Mouse (Mus musculus) limb, embryonic 13.5 days (tissue): ENCODE measurements around the gene Tsen34. TPM values are rescaled to one million over a fixed set of nuclear protein-coding genes. Genes with fewer than 3 reads are reported as not detected.
"Not testable (repeated sequence)": the region's sequence is repeated elsewhere in the genome, so short reads cannot be mapped to it uniquely, and the experiment has no call there.

Experiments
- ATAC-seq: fragments of 200-750 bp; cut with Nextera tagmentation; 2 replicates; pipeline ENCODE4 v1.8.0; 2017; ENCODE audit warnings: low read depth, moderate number of reproducible peaks, moderate TSS enrichment; ENCODE audit not compliant: low FRiP score
- H3K27ac ChIP-seq: fragments of 300-500 bp; sonication (generic); 2 replicates; pipeline ENCODE4 v1.5.1; 2015; ENCODE audit warnings: inconsistent platforms, mild to moderate bottlenecking, moderate library complexity
- H3K27me3 ChIP-seq: fragments of 300-500 bp; sonication (generic); 2 replicates; pipeline ENCODE4 v1.6.1; 2015; ENCODE audit warnings: mild to moderate bottlenecking, inconsistent platforms
- H3K36me3 ChIP-seq: fragments of 300-500 bp; sonication (generic); 2 replicates; pipeline ENCODE4 v1.6.1; 2015; ENCODE audit warnings: inconsistent platforms, mild to moderate bottlenecking, moderate library complexity
- H3K4me1 ChIP-seq: fragments of 300-500 bp; sonication (generic); 2 replicates; pipeline ENCODE4 v1.6.1; 2015; ENCODE audit warnings: inconsistent platforms
- H3K4me2 ChIP-seq: fragments of 300-500 bp; sonication (generic); replicated peaks from 2 replicates; pipeline ENCODE4 v1.6.1; 2015; ENCODE audit warnings: inconsistent platforms, mild to moderate bottlenecking, moderate library complexity
- H3K4me3 ChIP-seq: fragments of 300-500 bp; sonication (generic); 2 replicates; pipeline ENCODE4 v1.5.1; 2015; ENCODE audit warnings: moderate library complexity, mild to moderate bottlenecking, inconsistent platforms
- H3K9ac ChIP-seq: fragments of 300-500 bp; sonication (generic); 2 replicates; pipeline ENCODE4 v1.6.1; 2015; ENCODE audit warnings: mild to moderate bottlenecking, inconsistent platforms
- H3K9me3 ChIP-seq: fragments of 300-500 bp; sonication (generic); 2 replicates; pipeline ENCODE4 v1.6.1; 2016; ENCODE audit warnings: inconsistent platforms
- WGBS: fragments of 180-500 bp; shearing (Covaris S2); methylation state at CpG from one replicate; pipeline ENCODE4 v1.1.7; 2015; 5-methylcytosine and 5-hydroxymethylcytosine counted together
- microRNA-seq: library from miRNA; unstranded; fragments of <30 nt; microRNA quantifications from one replicate; pipeline ENCODE4, GENCODE M21; 2016
- polyA plus RNA-seq: library from polyadenylated mRNA; unstranded; fragments of >200 nt; fragmentation: Nextera tagmentation; extraction: Ambion mirVana; gene quantifications from 2 replicates; pipeline ENCODE4 v1.2.1, GENCODE M21; 2015

The Tsen34 gene
- polyA plus RNA-seq, 1 experiment from 2014 or later, result 268 TPM

DNA sequence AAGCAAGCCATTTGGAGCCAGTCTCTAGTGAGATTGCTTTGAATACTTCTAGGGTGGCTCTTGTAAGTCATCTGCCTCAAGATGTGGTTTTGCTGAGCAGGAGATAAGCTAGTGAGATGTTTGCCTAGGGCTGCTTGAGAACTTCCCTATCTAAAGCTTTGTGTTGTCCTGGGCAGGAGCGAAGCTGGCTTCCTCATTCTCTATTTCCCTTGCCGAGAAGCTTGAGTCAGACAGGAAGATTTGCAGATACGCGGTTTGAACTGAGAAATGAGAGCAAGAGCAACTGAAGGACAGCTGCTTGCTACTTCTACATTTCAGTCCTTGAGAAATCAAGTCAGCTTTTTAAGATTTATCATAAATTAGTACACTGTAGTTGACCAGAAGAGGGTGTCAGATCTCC lies 14.4 kb downstream of the Tsen34 start:
- Histone ChIP-seq H3K27me3 (no peaks in the 10 kb centered on the region), H3K9me3 (no peaks in the 10 kb centered on the region), H3K27ac (no peak overlapping the region), H3K4me1 (peaks cover 14% of the 10 kb centered on the region), H3K4me2 (peak overlapping the region; percentile 96), H3K9ac (peak overlapping the region; percentile 39; the same call in 1 of the 2 replicates), H3K4me3 (no peak overlapping the region), H3K36me3 (peaks cover 30% of the 10 kb centered on the region)
- no peak for ATAC-seq
- WGBS, result 74% methylated on average over 4 of the region's 4 CpGs

DNA sequence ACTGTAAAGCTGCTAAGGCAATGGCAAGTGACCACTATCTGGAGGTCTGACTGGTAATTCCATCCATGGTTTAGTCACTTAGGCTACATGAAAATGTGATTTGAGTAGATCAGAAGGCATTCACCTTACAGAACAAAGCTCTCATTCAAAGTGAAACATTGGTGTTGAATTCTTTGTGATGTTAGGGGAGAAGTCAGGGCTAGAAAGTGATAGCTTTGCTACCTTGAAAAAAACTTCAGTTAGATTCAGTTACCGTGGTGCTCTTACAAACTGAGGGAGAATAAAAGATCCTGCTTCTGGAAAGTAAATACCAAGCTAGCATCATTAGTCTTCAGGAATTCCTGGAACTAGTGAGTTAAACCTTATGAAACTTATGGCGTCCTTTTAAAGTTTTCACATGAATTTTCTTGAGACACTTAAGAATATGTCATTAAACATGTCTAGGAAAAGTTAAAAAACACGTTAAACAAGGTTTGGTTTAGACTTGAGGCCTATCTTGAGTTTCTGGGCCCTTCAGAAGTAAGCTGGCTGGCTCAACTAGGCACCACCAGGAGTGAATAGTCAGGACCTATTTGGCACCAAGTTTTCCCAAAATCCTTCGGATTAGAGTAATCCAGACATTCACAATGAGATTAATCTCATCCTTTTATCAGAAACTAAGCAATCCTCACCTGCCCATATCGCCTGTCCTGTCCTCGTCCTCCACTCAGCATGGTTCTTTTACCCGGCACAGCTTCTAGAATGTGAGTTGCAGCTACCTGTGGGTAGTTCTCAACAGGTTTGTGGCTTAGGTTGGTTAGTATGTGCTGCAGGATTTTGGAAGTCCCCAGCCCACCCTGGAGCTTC lies 15.1 kb downstream of the Tsen34 start:
- no peak for ATAC-seq
- WGBS, result 28% methylated on average over 7 of the region's 7 CpGs
- no peaks in the 10 kb centered on the region for H3K9me3 ChIP-seq
- H3K4me3 ChIP-seq, result no peak overlapping the region
- no peak overlapping the region for H3K9ac ChIP-seq
- H3K27me3 ChIP-seq, result no peaks in the 10 kb centered on the region
- no peak overlapping the region for H3K4me2 ChIP-seq
- H3K36me3 ChIP-seq, result peaks cover 30% of the 10 kb centered on the region
- H3K27ac ChIP-seq, result no peak overlapping the region
- H3K4me1 ChIP-seq, result peaks cover 14% of the 10 kb centered on the region

DNA sequence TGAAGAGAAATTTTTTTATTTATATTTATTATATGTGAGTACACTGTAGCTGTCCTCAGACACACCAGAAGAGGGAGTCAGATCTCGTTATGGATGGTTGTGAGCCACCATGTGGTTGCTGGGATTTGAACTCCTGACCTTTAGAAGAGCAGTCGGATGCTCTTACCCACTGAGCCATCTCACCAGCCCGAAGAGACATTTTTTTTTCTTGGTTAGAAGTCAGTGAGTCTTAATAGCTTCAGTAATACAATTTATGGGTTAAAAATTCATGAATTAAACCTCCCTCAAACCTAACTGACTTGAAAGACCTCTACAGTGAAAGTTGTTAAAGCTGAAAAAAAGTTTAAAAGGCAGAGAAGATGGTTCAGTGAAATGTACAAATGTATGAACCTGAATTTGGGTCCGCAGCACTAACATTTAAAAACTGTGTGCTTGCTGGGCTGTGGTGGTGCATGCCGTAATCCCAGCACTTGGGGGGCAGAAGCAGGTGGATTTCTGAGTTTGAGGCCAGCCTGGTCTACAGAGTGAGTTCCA lies 15.9 kb downstream of the Tsen34 start:
- H3K27me3 ChIP-seq, H3K9me3 ChIP-seq, H3K27ac ChIP-seq, H3K4me2 ChIP-seq, H3K4me3 ChIP-seq, ATAC-seq, H3K9ac ChIP-seq: not testable (repeated sequence)
- Histone ChIP-seq H3K36me3 (peaks cover 30% of the 10 kb centered on the region), H3K4me1 (peaks cover 14% of the 10 kb centered on the region)
- WGBS, result 30% methylated on average over 5 of the region's 5 CpGs

DNA sequence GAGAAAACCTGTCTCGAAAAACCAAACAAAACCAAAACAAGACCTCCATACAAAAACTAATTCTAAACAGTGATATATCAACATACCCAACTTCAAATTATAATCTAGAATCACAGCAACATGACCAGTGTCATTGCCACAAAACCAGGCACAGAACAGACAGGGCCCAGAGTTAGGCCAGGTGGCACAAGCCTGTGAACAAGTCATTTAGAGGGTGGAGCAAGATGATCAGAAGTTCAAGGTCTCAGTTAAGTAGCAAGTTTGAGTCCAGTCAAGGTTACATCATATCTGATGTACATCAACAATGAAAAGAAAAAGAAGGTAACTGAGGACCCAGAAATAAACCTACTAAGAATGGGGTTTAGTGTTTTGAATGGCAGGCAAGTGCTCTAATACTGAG lies 16.3 kb downstream of the Tsen34 start:
- Histone ChIP-seq H3K4me2 (no peak overlapping the region), H3K4me3 (no peak overlapping the region), H3K36me3 (peaks cover 30% of the 10 kb centered on the region), H3K9ac (no peak overlapping the region), H3K4me1 (peaks cover 14% of the 10 kb centered on the region), H3K27ac (no peak overlapping the region), H3K27me3 (no peaks in the 10 kb centered on the region), H3K9me3 (no peaks in the 10 kb centered on the region)
- no peak for ATAC-seq
- 76% methylated on average over 1 of the region's 1 CpGs for WGBS

DNA sequence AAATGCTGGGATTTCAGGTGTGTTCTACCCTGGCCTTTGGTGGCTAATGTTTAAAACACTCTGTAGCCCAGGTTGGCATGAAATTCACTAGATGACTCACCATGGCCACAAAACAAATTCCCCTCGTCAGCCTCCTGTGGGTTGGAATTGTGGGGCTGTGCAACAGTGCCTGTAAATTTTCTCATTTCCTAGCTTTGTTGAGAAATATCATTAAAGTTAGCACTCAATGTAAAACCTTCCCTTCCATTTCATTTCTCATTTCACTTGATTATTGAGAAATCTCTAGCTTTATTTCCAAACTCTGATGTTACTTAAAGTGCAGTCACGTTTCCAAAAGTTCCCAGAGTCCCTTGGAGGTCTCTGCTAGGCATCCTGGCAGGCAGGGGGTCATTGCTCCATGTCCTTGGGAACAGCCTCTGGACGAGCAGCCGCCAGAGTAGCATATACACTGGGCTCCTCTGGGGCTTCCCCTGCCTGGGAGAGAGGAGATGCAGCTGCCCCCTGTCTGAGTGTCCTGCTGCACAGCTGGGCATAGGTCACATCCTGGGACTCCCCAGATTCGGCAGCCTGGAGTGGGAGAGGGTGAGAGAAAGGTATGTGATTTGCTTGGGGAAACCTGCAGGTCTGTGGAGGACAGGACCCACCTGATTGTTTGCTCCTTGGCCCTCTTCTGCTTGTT lies 19.7 kb downstream of the Tsen34 start:
- no peak overlapping the region for H3K4me3 ChIP-seq
- H3K9me3 ChIP-seq, result no peaks in the 10 kb centered on the region
- ATAC-seq, result no peak
- no peaks in the 10 kb centered on the region for H3K27me3 ChIP-seq
- H3K4me2 ChIP-seq, result no peak overlapping the region
- H3K27ac ChIP-seq, result no peak overlapping the region
- no peak overlapping the region for H3K9ac ChIP-seq
- WGBS, result 34% methylated on average over 5 of the region's 5 CpGs
- H3K4me1 ChIP-seq, result no peaks in the 10 kb centered on the region
- peaks cover 9% of the 10 kb centered on the region for H3K36me3 ChIP-seq

DNA sequence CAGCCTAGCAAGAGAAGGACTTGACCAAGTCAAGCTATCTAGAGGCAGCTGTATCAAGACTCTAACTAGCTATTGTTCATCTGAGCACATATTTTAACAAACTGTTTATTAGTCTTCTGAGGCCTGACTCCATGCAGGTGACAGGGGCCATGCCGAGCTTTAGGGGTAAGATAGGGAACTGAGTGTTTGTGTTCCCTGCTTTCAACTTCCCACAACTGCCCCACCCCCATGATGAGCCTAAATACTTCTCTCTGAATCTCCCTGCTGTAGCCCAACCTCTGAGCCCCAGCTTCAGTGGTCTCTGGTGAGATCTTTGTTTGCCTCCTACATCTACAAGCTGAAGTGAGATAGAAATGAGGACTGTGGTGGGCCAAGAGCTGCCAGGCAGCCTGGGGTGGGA lies 22.6 kb downstream of the Tsen34 start:
- no peak for ATAC-seq
- no peak overlapping the region for H3K9ac ChIP-seq
- H3K9me3 ChIP-seq, result no peaks in the 10 kb centered on the region
- H3K36me3 ChIP-seq, result no peaks in the 10 kb centered on the region
- no peaks in the 10 kb centered on the region for H3K27me3 ChIP-seq
- H3K27ac ChIP-seq, result no peak overlapping the region
- H3K4me3 ChIP-seq, result no peak overlapping the region
- H3K4me2 ChIP-seq, result no peak overlapping the region
- WGBS, result 56% methylated on average over 1 of the region's 1 CpGs
- H3K4me1 ChIP-seq, result no peaks in the 10 kb centered on the region

DNA sequence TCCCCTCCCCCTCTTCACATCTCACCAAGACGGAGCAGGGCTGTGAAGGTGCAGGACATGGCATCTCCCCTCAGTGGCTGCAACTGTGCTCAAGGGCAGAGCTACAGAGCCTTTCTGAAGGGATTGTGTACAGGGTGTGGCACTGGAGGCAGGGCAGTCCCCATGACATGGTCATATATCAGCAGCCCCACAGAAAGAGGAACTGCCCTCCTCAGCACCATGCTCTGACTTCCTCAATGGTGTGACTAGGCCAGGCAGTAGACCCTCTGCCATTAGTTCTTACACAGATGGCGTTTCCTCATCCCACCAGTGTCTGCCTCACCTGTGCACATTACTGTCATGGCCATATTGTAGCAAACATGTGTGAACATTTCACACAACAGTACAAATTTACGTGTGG lies 27.6 kb downstream of the Tsen34 start, which contains the start of gene Pirb:
Pirb (minus strand) TSS at position 124 of the 400 bp plus-strand sequence.
- not testable (repeated sequence) for H3K27ac ChIP-seq, H3K9ac ChIP-seq, ATAC-seq, H3K36me3 ChIP-seq, H3K4me1 ChIP-seq, H3K4me2 ChIP-seq, H3K9me3 ChIP-seq, H3K4me3 ChIP-seq, H3K27me3 ChIP-seq
- WGBS, result 11% methylated on average over 1 of the region's 3 CpGs

DNA sequence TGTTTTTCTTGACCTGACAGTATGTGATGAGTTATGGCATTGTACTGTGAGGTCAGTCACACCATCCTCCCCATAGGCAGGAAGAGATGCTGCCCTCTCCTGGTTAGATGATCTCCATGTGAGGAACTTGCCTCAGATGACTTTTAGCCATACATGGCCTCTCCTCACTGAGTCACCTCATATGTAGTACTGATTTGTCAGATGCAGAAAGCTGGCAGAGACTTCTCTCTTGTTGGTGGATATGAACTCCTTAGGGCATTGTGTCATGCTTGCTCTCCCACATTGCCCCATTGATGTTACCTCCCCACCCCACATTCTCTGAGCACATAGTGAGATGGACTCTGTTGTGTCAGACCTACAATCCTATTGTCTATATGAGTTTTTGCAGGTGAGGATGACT lies 32.8 kb downstream of the Tsen34 start:
- H3K27ac ChIP-seq, H3K4me2 ChIP-seq, H3K4me3 ChIP-seq, H3K4me1 ChIP-seq, H3K36me3 ChIP-seq, H3K9me3 ChIP-seq, H3K27me3 ChIP-seq, ATAC-seq, H3K9ac ChIP-seq: not testable (repeated sequence)

DNA sequence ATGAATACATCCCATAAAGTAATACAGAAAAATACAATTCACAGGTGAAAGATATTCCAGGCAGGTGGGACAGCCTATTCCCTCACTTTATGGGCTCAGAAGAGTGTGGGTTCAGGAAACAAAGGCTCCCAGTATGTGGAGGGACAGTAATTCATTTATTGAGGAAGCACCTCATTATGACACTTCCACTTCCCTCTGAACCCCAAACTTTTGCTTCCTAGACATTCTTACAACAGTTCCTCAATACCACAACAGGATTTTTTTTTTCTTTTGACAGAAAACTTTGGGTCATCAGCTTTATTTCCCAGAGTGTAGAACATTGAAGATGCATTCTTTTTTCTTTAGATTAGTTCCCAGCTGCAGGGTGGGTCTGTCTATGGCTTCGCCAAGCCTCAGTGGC lies 40.0 kb downstream of the Tsen34 start:
- no CpG with 5 or more reads among the region's 1 CpGs for WGBS
- H3K27me3 ChIP-seq, result not testable (repeated sequence)

More for the DNA sequence above, 40.0 kb downstream of the Tsen34 start:
- H3K9ac ChIP-seq, H3K9me3 ChIP-seq, H3K4me2 ChIP-seq, H3K36me3 ChIP-seq, H3K4me1 ChIP-seq, H3K27ac ChIP-seq, H3K4me3 ChIP-seq, ATAC-seq: not testable (repeated sequence)

Small RNAs within 50 kb of the gene (microRNA-seq; reads per million reads assigned to microRNA genes)
- gene Mir3572, result 2.4 reads per million, percentile 8 among the genes with 10 or more reads in this experiment

Other genes with a start within 250 kb of the Tsen34 start
- 0.29 TPM in 1 of 2 replicates, not detected in the other for gene Tarm1, start 190.2 kb upstream of the Tsen34 start, polyA plus RNA-seq
- gene Oscar, start 76.7 kb upstream of the Tsen34 start, polyA plus RNA-seq, result 0.08 and 0.14 TPM in 2 replicates
- gene Ndufa3, start 75.5 kb upstream of the Tsen34 start, polyA plus RNA-seq, result 435 and 440 TPM in 2 replicates
- gene Tfpt, start 62.9 kb upstream of the Tsen34 start, polyA plus RNA-seq, result 29.5 and 29.8 TPM in 2 replicates
- 121 and 124 TPM in 2 replicates for gene Prpf31, start 62.9 kb upstream of the Tsen34 start, polyA plus RNA-seq
- gene Cnot3, start 47.6 kb upstream of the Tsen34 start, polyA plus RNA-seq, result 63.7 and 66.8 TPM in 2 replicates
- gene Leng1, start 27.0 kb upstream of the Tsen34 start, polyA plus RNA-seq, result 19.0 and 20.3 TPM in 2 replicates
- 5.7 and 6.2 TPM in 2 replicates for gene Tmc4, start 15.3 kb upstream of the Tsen34 start, polyA plus RNA-seq
- gene Mboat7, start 660 bp downstream of the Tsen34 start, polyA plus RNA-seq, result 64.4 and 67.6 TPM in 2 replicates
- gene Rps9, start 11.1 kb downstream of the Tsen34 start, polyA plus RNA-seq, result 1,498 and 1,524 TPM in 2 replicates
- gene Pirb, start 27.5 kb downstream of the Tsen34 start, polyA plus RNA-seq, result 0.37 and 0.46 TPM in 2 replicates
- gene Gm15448, start 132.8 kb downstream of the Tsen34 start, polyA plus RNA-seq, result not detected in 2 replicates
- gene Pira2, start 152.2 kb downstream of the Tsen34 start, polyA plus RNA-seq, result 0.08 and 0.14 TPM in 2 replicates
- not detected in 2 replicates for gene Gm14548, start 205.3 kb downstream of the Tsen34 start, polyA plus RNA-seq
- gene Lilra6, start 222.6 kb downstream of the Tsen34 start, polyA plus RNA-seq, result 0.06 TPM in 1 of 2 replicates, not detected in the other